Mouse (Mus musculus) ES-E14 (cell line): Measurements from ENCODE around the gene Hipk2.

Source experiments
- ZC3H11A ChIP-seq: IDR thresholded peaks from 2 replicates; pipeline ENCODE4 v1.6.1; 2012; ENCODE audit warnings: low read depth, mild to moderate bottlenecking, inconsistent platforms, low read length, borderline replicate concordance
- ZNF384 ChIP-seq: IDR thresholded peaks from 2 replicates; pipeline ENCODE4 v1.6.1; 2012; ENCODE audit warnings: low read depth, low read length, inconsistent platforms

DNA sequence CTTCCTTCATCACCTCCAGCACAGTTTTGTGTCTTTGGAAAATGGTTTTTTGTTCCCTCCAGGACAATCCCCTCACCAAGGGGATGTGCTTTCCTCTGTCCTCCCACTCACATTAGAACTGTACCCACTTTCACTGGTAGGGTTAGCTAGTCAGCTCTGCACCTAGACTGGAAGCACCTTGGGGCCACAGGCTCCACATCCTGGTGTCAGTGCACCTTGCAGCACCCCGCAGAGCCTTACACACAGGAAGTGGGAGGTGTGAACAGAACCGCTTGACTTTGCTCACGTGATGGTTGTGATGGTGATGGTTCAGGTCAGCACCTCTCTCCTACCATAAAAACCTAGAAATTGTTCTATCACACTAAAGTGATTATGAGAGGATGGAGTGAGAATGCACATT, 116.8 kb downstream of the Hipk2 start:
- TF ChIP-seq ZC3H11A (no peak), ZNF384 (no peak)
